In the genomic region with DNA sequence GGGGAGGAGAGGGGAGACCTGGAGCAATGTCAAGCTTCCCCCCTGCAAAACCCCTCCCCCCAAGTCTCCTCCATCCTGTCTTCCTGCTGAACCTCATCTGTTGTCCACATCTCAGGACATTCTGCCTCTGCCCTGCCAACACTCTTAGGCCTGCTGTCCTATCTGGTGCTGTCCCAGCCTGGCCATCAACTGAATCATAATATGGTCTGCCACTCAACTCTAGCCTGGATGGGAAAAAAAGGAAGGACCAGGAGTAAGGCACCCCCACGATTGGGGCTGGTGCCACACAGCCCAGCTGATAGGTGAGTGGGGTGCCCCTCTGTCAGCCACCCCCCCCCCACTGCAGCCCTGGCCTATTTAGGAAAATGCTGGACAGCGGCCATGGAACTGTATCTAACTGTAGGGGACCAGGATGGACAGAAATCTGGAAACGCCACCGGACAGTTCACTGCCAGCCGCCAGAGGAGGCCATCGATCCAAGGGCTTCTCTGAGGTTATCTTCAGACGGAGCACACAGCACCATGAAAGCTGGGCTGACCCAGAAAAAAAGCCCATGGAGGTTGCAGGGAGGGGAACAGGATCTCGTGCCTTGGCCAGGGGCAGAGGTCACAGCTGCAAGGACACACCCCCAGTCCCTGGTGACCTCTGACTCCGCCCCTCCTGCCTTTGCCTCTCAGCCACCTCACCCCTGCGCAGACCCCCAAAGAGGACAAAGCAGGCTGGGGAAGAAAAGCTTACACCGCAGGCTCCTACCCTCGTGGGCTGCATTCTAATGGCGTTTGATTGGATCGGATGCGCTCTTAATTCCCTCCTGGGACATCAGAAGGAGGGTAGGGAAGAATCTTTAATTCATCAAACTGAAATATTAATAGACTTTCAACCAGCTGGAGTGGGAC, we compare ENCODE assay signal across 14 mouse cellular contexts. TPM values are rescaled to one million over a fixed set of nuclear protein-coding genes. Genes with fewer than 3 reads are reported as not detected.
DNase-seq lines count a peak whose midpoint lies in the region; ATAC-seq and TF ChIP-seq lines count a peak whose summit lies in the region.
"Had no signal": no experiment of that assay in that cellular context is flagged by ENCODE, and none has a peak within 500 bp of the region (broad histone marks: within the 10 kb centered on the region; RNA-seq: fewer than 3 reads in every experiment).

No protein-coding gene starts in this region.

- no peaks in the 10 kb centered on the region for H3K36me3 ChIP-seq in lung, embryonic 14.5 days (ENCODE audit: insufficient read depth)
- no peaks in the 10 kb centered on the region for H3K36me3 ChIP-seq in lung, postnatal 0 days (ENCODE audit: insufficient read depth, low read length)
- H3K36me3 ChIP-seq in embryonic facial prominence, embryonic 10.5 days (replicated peaks): no peaks in the 10 kb centered on the region
- H3K36me3 ChIP-seq in hindbrain, postnatal 0 days (ENCODE audit: insufficient read depth, low read length): no peaks in the 10 kb centered on the region
- H3K36me3 ChIP-seq in neural tube, embryonic 12.5 days: no peaks in the 10 kb centered on the region
- H3K36me3 ChIP-seq in heart, adult 2 months (ENCODE audit: control insufficient read depth, insufficient read depth, low read length): no peaks in the 10 kb centered on the region
- H3K36me3 ChIP-seq: liver, embryonic 15.5 days had no signal

- no peaks in the 10 kb centered on the region for H3K9me3 ChIP-seq in lung, embryonic 14.5 days (ENCODE audit: low read depth, low read length)
- no peaks in the 10 kb centered on the region for H3K9me3 ChIP-seq in lung, postnatal 0 days (ENCODE audit: low read length)
- H3K9me3 ChIP-seq in embryonic facial prominence, embryonic 10.5 days: no peaks in the 10 kb centered on the region
- no peaks in the 10 kb centered on the region for H3K9me3 ChIP-seq in hindbrain, postnatal 0 days (ENCODE audit: low read length)
- H3K9me3 ChIP-seq in neural tube, embryonic 12.5 days: no peaks in the 10 kb centered on the region
- H3K9me3 ChIP-seq: liver, embryonic 15.5 days had no signal

- no peaks in the 10 kb centered on the region for H3K4me1 ChIP-seq in lung, embryonic 14.5 days (ENCODE audit: insufficient read depth)
- H3K4me1 ChIP-seq in lung, postnatal 0 days (ENCODE audit: insufficient read depth, low read depth, low read length): no peaks in the 10 kb centered on the region
- H3K4me1 ChIP-seq in embryonic facial prominence, embryonic 10.5 days: peaks cover 44% of the 10 kb centered on the region
- H3K4me1 ChIP-seq in hindbrain, postnatal 0 days (ENCODE audit: insufficient read depth, low read length): peaks cover 2% of the 10 kb centered on the region; the same call in 1 of the 2 replicates
- H3K4me1 ChIP-seq in neural tube, embryonic 12.5 days: peaks cover 18% of the 10 kb centered on the region
- no peaks in the 10 kb centered on the region for H3K4me1 ChIP-seq in heart, adult 2 months (ENCODE audit: control insufficient read depth, insufficient read depth, low read length)
- H3K4me1 ChIP-seq: liver, embryonic 15.5 days had no signal

- H3K79me2 ChIP-seq in heart, adult 2 months (replicated peaks; ENCODE audit: control insufficient read depth, insufficient read depth, low read length): no peaks in the 10 kb centered on the region

- DNase-seq in lung, embryonic 14.5 days: no peak
- no peak for DNase-seq in lung, postnatal 0 days (ENCODE audit: low spot score)
- DNase-seq in embryonic facial prominence, embryonic 10.5 days (ENCODE audit: low spot score): peak; percentile 56
- DNase-seq in hindbrain, postnatal 0 days (ENCODE audit: low spot score): no peak
- no peak for DNase-seq in heart, adult 2 months
- DNase-seq: gastrocnemius, postnatal 36 days; thymus, postnatal 14 days had no signal

- intact Hi-C loops in heart, adult 2 months (cut with DNase I): no loop called here

- H3K27me3 ChIP-seq in lung, embryonic 14.5 days (ENCODE audit: insufficient read depth, low read length): peaks cover 62% of the 10 kb centered on the region
- peaks cover 23% of the 10 kb centered on the region for H3K27me3 ChIP-seq in lung, postnatal 0 days (replicated peaks; ENCODE audit: insufficient read depth, low read length)
- H3K27me3 ChIP-seq in embryonic facial prominence, embryonic 10.5 days (replicated peaks; ENCODE audit: low read depth, poor library complexity, severe bottlenecking): peaks cover 91% of the 10 kb centered on the region
- peaks cover 22% of the 10 kb centered on the region for H3K27me3 ChIP-seq in hindbrain, postnatal 0 days (ENCODE audit: insufficient read depth, low read length)
- peaks cover 40% of the 10 kb centered on the region for H3K27me3 ChIP-seq in neural tube, embryonic 12.5 days (replicated peaks)
- peaks cover 7% of the 10 kb centered on the region; the same call in 1 of the 2 replicates for H3K27me3 ChIP-seq in heart, adult 2 months (ENCODE audit: control insufficient read depth, insufficient read depth, low read length)

- 30% methylated on average over 15 of the region's 15 CpGs for WGBS in lung, embryonic 14.5 days
- WGBS in lung, postnatal 0 days: 42% methylated on average over 15 of the region's 15 CpGs
- WGBS in embryonic facial prominence, embryonic 10.5 days: 28% methylated on average over 15 of the region's 15 CpGs
- 16% methylated on average over 15 of the region's 15 CpGs for WGBS in hindbrain, postnatal 0 days
- 29% methylated on average over 15 of the region's 15 CpGs for WGBS in neural tube, embryonic 12.5 days
- 47% methylated on average over 15 of the region's 15 CpGs for WGBS in heart, adult 2 months

- no peak for TF ChIP-seq POLR2A in heart, adult 2 months (IDR thresholded peaks at IDR 0.05; ENCODE audit: insufficient read depth, low read depth, low read length)

- TF ChIP-seq CTCF in lung, embryonic 14.5 days (IDR thresholded peaks at IDR 0.05; ENCODE audit: low read depth): no peak
- TF ChIP-seq CTCF in lung, postnatal 0 days (IDR thresholded peaks at IDR 0.05): no peak
- TF ChIP-seq CTCF in hindbrain, postnatal 0 days (IDR thresholded peaks at IDR 0.05; ENCODE audit: low read depth): no peak
- no peak for TF ChIP-seq CTCF in heart, adult 2 months (IDR thresholded peaks at IDR 0.05)

- ATAC-seq in lung, embryonic 14.5 days (ENCODE audit: insufficient read depth): 0 out of 2 replicates have a peak, but pooled peaks have one; percentile 16
- no peak for ATAC-seq in lung, postnatal 0 days
- 0 out of 2 replicates have a peak, but pooled peaks have one; percentile 4 for ATAC-seq in hindbrain, postnatal 0 days
- no peak for ATAC-seq in neural tube, embryonic 12.5 days (ENCODE audit: low FRiP score, low read depth)
- ATAC-seq in inflammation-experienced regulatory T-cells, adult 6 months: no peak
- ATAC-seq: CD4-positive, CD25-positive, alpha-beta regulatory T cell, adult 4 months had no signal

- no peak overlapping the region for H3K9ac ChIP-seq in lung, embryonic 14.5 days
- H3K9ac ChIP-seq in lung, postnatal 0 days (replicated peaks; ENCODE audit: low read depth): no peak overlapping the region
- H3K9ac ChIP-seq in hindbrain, postnatal 0 days (replicated peaks; ENCODE audit: low read length): no peak overlapping the region
- H3K9ac ChIP-seq in neural tube, embryonic 12.5 days: no peak overlapping the region
- no peak overlapping the region for H3K9ac ChIP-seq in heart, adult 2 months (ENCODE audit: low read depth, low read length)
- H3K9ac ChIP-seq: liver, embryonic 15.5 days had no signal

- no peak overlapping the region for H3K27ac ChIP-seq in lung, embryonic 14.5 days (ENCODE audit: low read depth)
- H3K27ac ChIP-seq in lung, postnatal 0 days (ENCODE audit: low read length): no peak overlapping the region
- H3K27ac ChIP-seq in embryonic facial prominence, embryonic 10.5 days (replicated peaks): peak overlapping the region; percentile 48; the same call in 1 of the 2 replicates
- no peak overlapping the region for H3K27ac ChIP-seq in hindbrain, postnatal 0 days
- peak overlapping the region; percentile 13; the same call in 1 of the 2 replicates for H3K27ac ChIP-seq in neural tube, embryonic 12.5 days
- H3K27ac ChIP-seq in heart, adult 2 months: no peak overlapping the region
- H3K27ac ChIP-seq: liver, embryonic 15.5 days; macrophage had no signal

- no peak overlapping the region for H3K4me3 ChIP-seq in lung, embryonic 14.5 days (ENCODE audit: low read depth, low read length)
- H3K4me3 ChIP-seq in lung, postnatal 0 days (ENCODE audit: low read depth, low read length): no peak overlapping the region
- peak overlapping the region; percentile 23; the same call in 1 of the 2 replicates for H3K4me3 ChIP-seq in embryonic facial prominence, embryonic 10.5 days
- no peak overlapping the region for H3K4me3 ChIP-seq in hindbrain, postnatal 0 days (ENCODE audit: low read length)
- no peak overlapping the region for H3K4me3 ChIP-seq in neural tube, embryonic 12.5 days
- H3K4me3 ChIP-seq in heart, adult 2 months: no peak overlapping the region
- H3K4me3 ChIP-seq: liver, embryonic 15.5 days; myocyte had no signal

- TF ChIP-seq EP300 in lung, postnatal 0 days (IDR thresholded peaks at IDR 0.05): no peak
- no peak for TF ChIP-seq EP300 in heart, adult 2 months (IDR thresholded peaks at IDR 0.05; ENCODE audit: insufficient read depth, low read depth, low read length)

- no peak overlapping the region for H3K4me2 ChIP-seq in lung, embryonic 14.5 days
- H3K4me2 ChIP-seq in lung, postnatal 0 days (replicated peaks; ENCODE audit: low read depth, low read length): no peak overlapping the region
- H3K4me2 ChIP-seq in hindbrain, postnatal 0 days (ENCODE audit: low read depth, low read length): no peak overlapping the region
- no peak overlapping the region for H3K4me2 ChIP-seq in neural tube, embryonic 12.5 days (replicated peaks)
- H3K4me2 ChIP-seq: liver, embryonic 15.5 days had no signal

RNA-seq across cellular contexts. Expression of a gene that starts 2.3 kb away (rescaled TPM):
- 0.05 and 0.11 TPM in 2 replicates for polyA plus RNA-seq in lung, embryonic 14.5 days (2014; fragmentation: Nextera tagmentation; extraction: Ambion mirVana)
- not detected in 2 replicates for polyA plus RNA-seq in lung, postnatal 0 days (2015; fragmentation: Nextera tagmentation; extraction: Ambion mirVana)
- polyA plus RNA-seq in embryonic facial prominence, embryonic 10.5 days (2016; fragmentation: Nextera tagmentation; extraction: Ambion mirVana): 0.96 and 1.3 TPM in 2 replicates
- 34.3 and 38.8 TPM in 2 replicates for total RNA-seq in hindbrain, postnatal 0 days (2014; rRNA removed)
- polyA plus RNA-seq in hindbrain, postnatal 0 days (2015; fragmentation: Nextera tagmentation; extraction: Ambion mirVana): 8.7 and 10.1 TPM in 2 replicates
- 2.7 and 3.4 TPM in 2 replicates for polyA plus RNA-seq in neural tube, embryonic 12.5 days (2016; fragmentation: Nextera tagmentation; extraction: Ambion mirVana)
- under 1 TPM; 0.13 to 0.16 TPM for total RNA-seq in heart, adult 2 months (2021)
- 0.47 and 0.53 TPM in 2 replicates for polyA plus RNA-seq in heart, adult 2 months (2012; rRNA removed)
- polyA plus RNA-seq in inflammation-experienced regulatory T-cells, adult 6 months (2017; shearing (Covaris generic)): under 1 TPM in 1 of 3 experiments, not detected in 2; 0.09 TPM
- polyA plus RNA-seq: CD4-positive, CD25-positive, alpha-beta regulatory T cell, adult 4 months; heart, embryonic 14.5 days; macrophage; myocyte had no signal

RNA-seq across cellular contexts. Expression of a gene that starts 37.3 kb away (rescaled TPM):
- 295 and 329 TPM in 2 replicates for polyA plus RNA-seq in lung, embryonic 14.5 days (2014; fragmentation: Nextera tagmentation; extraction: Ambion mirVana)
- 41.2 and 50.6 TPM in 2 replicates for polyA plus RNA-seq in lung, postnatal 0 days (2015; fragmentation: Nextera tagmentation; extraction: Ambion mirVana)
- 819 and 896 TPM in 2 replicates for polyA plus RNA-seq in embryonic facial prominence, embryonic 10.5 days (2016; fragmentation: Nextera tagmentation; extraction: Ambion mirVana)
- 142 and 170 TPM in 2 replicates for total RNA-seq in hindbrain, postnatal 0 days (2014; rRNA removed)
- polyA plus RNA-seq in hindbrain, postnatal 0 days (2015; fragmentation: Nextera tagmentation; extraction: Ambion mirVana): 130 and 145 TPM in 2 replicates
- polyA plus RNA-seq in neural tube, embryonic 12.5 days (2016; fragmentation: Nextera tagmentation; extraction: Ambion mirVana): 196 and 214 TPM in 2 replicates
- total RNA-seq in heart, adult 2 months (2021): 10 to 100 TPM; 47.5 to 48.2 TPM
- polyA plus RNA-seq in heart, adult 2 months (2012; rRNA removed): 73.8 and 78.0 TPM in 2 replicates
- polyA plus RNA-seq in inflammation-experienced regulatory T-cells, adult 6 months (2017; shearing (Covaris generic)): 10 to 100 TPM; 37.3 to 69.6 (median 41.9) TPM

RNA-seq across cellular contexts. Expression of a gene that starts 46.6 kb away (rescaled TPM):
- 17.6 and 21.8 TPM in 2 replicates for polyA plus RNA-seq in lung, embryonic 14.5 days (2014; fragmentation: Nextera tagmentation; extraction: Ambion mirVana)
- polyA plus RNA-seq in lung, postnatal 0 days (2015; fragmentation: Nextera tagmentation; extraction: Ambion mirVana): 30.8 and 38.6 TPM in 2 replicates
- 12.1 and 15.9 TPM in 2 replicates for polyA plus RNA-seq in embryonic facial prominence, embryonic 10.5 days (2016; fragmentation: Nextera tagmentation; extraction: Ambion mirVana)
- total RNA-seq in hindbrain, postnatal 0 days (2014; rRNA removed): 50.2 and 59.6 TPM in 2 replicates
- 92.7 and 95.3 TPM in 2 replicates for polyA plus RNA-seq in hindbrain, postnatal 0 days (2015; fragmentation: Nextera tagmentation; extraction: Ambion mirVana)
- 25.0 and 30.9 TPM in 2 replicates for polyA plus RNA-seq in neural tube, embryonic 12.5 days (2016; fragmentation: Nextera tagmentation; extraction: Ambion mirVana)
- 1 to 10 TPM; 9.1 TPM for total RNA-seq in heart, adult 2 months (2021)
- 14.1 and 22.4 TPM in 2 replicates for polyA plus RNA-seq in heart, adult 2 months (2012; rRNA removed)
- polyA plus RNA-seq in inflammation-experienced regulatory T-cells, adult 6 months (2017; shearing (Covaris generic)): 100 to 1,000 TPM in 2 of 3 experiments, 10 to 100 TPM in 1; 97.7 to 129 (median 111) TPM

Comparison
In these comparisons a context has a peak if more than half of its experiments do, and no peak if none do; other contexts are left out.
1. ATAC-seq: peak in lung, embryonic 14.5 days (single experiment) and hindbrain, postnatal 0 days (single experiment); none in lung, postnatal 0 days (single experiment), neural tube, embryonic 12.5 days (single experiment) and inflammation-experienced regulatory T-cells, adult 6 months (single experiment).
2. H3K27ac ChIP-seq: peak in embryonic facial prominence, embryonic 10.5 days (single experiment) and neural tube, embryonic 12.5 days (single experiment); none in lung, embryonic 14.5 days (single experiment), lung, postnatal 0 days (single experiment), hindbrain, postnatal 0 days (single experiment) and heart, adult 2 months (single experiment).